Mouse (Mus musculus) C2C12 (cell line): ENCODE results near the gene Thoc5.

Experiments used
- CEBPB ChIP-seq: IDR thresholded peaks from one replicate; pipeline ENCODE4 v1.6.1; 2011; ENCODE audit warnings: low read depth, mild to moderate bottlenecking, control low read depth, moderate library complexity
- CTCF ChIP-seq: IDR thresholded peaks from one replicate; pipeline ENCODE4 v1.5.1; 2011; ENCODE audit not compliant: control insufficient read depth, insufficient read depth, insufficient read length
- MAX ChIP-seq: IDR thresholded peaks from one replicate; pipeline ENCODE4 v1.6.1; 2011; ENCODE audit warnings: mild to moderate bottlenecking, control low read depth
- MYOD1 ChIP-seq: IDR thresholded peaks from one replicate; pipeline ENCODE4 v1.6.1; 2011; ENCODE audit warnings: low read depth; ENCODE audit not compliant: control insufficient read depth, insufficient read length

GRCm38 (mm10) chr11:4949256-4950044 is 54.3 kb downstream of the Thoc5 start:
- no peak for TF ChIP-seq MAX
- TF ChIP-seq CTCF: no peak
- no peak for TF ChIP-seq CEBPB
- TF ChIP-seq MYOD1: no peak
